Mouse (Mus musculus): ENCODE results near the gene P2rx1. TPM values are rescaled to one million over a fixed set of nuclear protein-coding genes. Genes with fewer than 3 reads are reported as not detected.

P2rx1 gene
- total RNA-seq (2023) = 10.6 and 12.3 TPM in 2 replicates

GRCm38 (mm10) chr11:72998771-72999170, at the start of gene P2rx1:
P2rx1 (plus strand) TSS chr11:72999103.

GRCm38 (mm10) chr11:72961072-72961980, 37.6 kb upstream of the P2rx1 start, which contains the start of gene Atp2a3:
Atp2a3 (plus strand) TSS chr11:72961169.

GRCm38 (mm10) chr11:73018471-73019146, 19.7 kb downstream of the P2rx1 start, which contains the start of gene Camkk1:
Camkk1 (plus strand) TSS chr11:73019008.

GRCm38 (mm10) chr11:73047542-73047996, 48.7 kb downstream of the P2rx1 start, which contains the start of gene Ncbp3:
Ncbp3 (plus strand) TSS chr11:73047783.

Other genes starting within 250 kb of the P2rx1 start
- 5.8 and 11.4 TPM in 2 replicates for gene Cyb5d2, start 203.0 kb upstream of the P2rx1 start, total RNA-seq (2023)
- 68.5 and 102 TPM in 2 replicates for gene Zzef1, start 202.9 kb upstream of the P2rx1 start, total RNA-seq (2023)
- 274 and 342 TPM in 2 replicates for gene Atp2a3, start 37.9 kb upstream of the P2rx1 start, total RNA-seq (2023)
- 13.9 and 22.1 TPM in 2 replicates for gene Camkk1, start 19.9 kb downstream of the P2rx1 start, total RNA-seq (2023)
- 23.2 and 25.4 TPM in 2 replicates for gene Ncbp3, start 48.7 kb downstream of the P2rx1 start, total RNA-seq (2023)
- gene Itgae, start 91.5 kb downstream of the P2rx1 start, total RNA-seq (2023) = 0.20 TPM in 1 of 2 replicates, not detected in the other
- 6.6 and 6.9 TPM in 2 replicates for gene Haspin, start 139.2 kb downstream of the P2rx1 start, total RNA-seq (2023)
- gene P2rx5, start 161.3 kb downstream of the P2rx1 start, total RNA-seq (2023) = not detected in 2 replicates
- 22.2 and 29.7 TPM in 2 replicates for gene Emc6, start 177.9 kb downstream of the P2rx1 start, total RNA-seq (2023)
- gene Tax1bp3, start 178.0 kb downstream of the P2rx1 start, total RNA-seq (2023) = 10.4 and 14.8 TPM in 2 replicates
- gene Ctns, start 199.9 kb downstream of the P2rx1 start, total RNA-seq (2023) = 24.8 and 27.1 TPM in 2 replicates
- 0.75 and 0.76 TPM in 2 replicates for gene Shpk, start 200.4 kb downstream of the P2rx1 start, total RNA-seq (2023)
- gene Trpv1, start 235.2 kb downstream of the P2rx1 start, total RNA-seq (2023) = not detected in 2 replicates

Measured in neutrophil, adult 65 days (primary cell).